Mouse (Mus musculus): ENCODE measurements around the gene Agrp. TPM values are rescaled to one million over a fixed set of nuclear protein-coding genes. Genes with fewer than 3 reads are reported as not detected.
"Not testable (repeated sequence)": the region's sequence is repeated elsewhere in the genome, so short reads cannot be mapped to it uniquely, and the experiment has no call there.

The Agrp gene
- total RNA-seq, 2 experiments from 2014 or later, result not detected

- intact Hi-C loops (cut with DNase I), result loop anchor here (1.0 to 2.0 kb wide), 2 partner anchors 30 to 40 kb away; partner anchors contain the start of genes Atp6v0d1 and Ctcf
- peak; percentile 82 to 86 for DNase-seq (ENCODE audit: low spot score in 2 of 2)
These were observed 30.8 kb downstream of the Agrp start for GRCm38 (mm10) chr8:105606189-105607023.

- DNase-seq (ENCODE audit: low spot score in 2 of 2), result peak in 1 of 2 experiments; percentile 64
- intact Hi-C loops (cut with DNase I), result loop anchor here (1.0 to 2.0 kb wide), 2 partner anchors 31 to 39 kb away; partner anchors contain the start of genes Atp6v0d1 and Ctcf
These were observed 31.6 kb downstream of the Agrp start for GRCm38 (mm10) chr8:105605491-105606188.

- intact Hi-C loops (cut with DNase I), result no loop called here
- peak; percentile 79 to 84 for DNase-seq (ENCODE audit: low spot score in 2 of 2)
These were observed 32.3 kb downstream of the Agrp start, which contains the start of gene Ripor1 for GRCm38 (mm10) chr8:105604804-105605381. Ripor1 (plus strand) TSS chr8:105605255.

DNA sequence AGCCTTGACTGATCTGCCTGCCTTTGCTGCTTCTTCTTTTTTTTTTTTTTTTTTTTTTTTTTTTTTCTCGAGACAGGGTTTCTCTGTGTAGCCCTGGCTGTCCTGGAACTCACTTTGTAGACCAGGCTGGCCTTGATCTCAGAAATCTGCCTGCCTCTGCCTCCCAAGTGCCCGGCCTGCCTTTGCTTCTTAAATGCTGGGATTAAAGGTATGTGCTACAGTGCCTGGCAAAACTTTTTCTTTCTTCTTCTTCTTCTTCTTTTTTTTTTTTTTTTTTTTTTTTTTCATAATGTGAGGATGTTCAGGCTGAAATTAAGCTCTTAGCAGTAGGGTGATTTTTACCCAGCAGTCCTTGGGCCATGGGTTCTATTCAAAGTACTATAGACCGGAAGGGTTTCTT, 34.7 kb downstream of the Agrp start:
- DNase-seq (ENCODE audit: low spot score in 2 of 2); intact Hi-C loops (cut with DNase I): not testable (repeated sequence)

GRCm38 (mm10) chr8:105601301-105601700, 35.9 kb downstream of the Agrp start:
- no peak for DNase-seq (ENCODE audit: low spot score in 2 of 2)
- intact Hi-C loops (cut with DNase I), result no loop called here

GRCm38 (mm10) chr8:105598777-105599176, 38.4 kb downstream of the Agrp start:
- intact Hi-C loops (cut with DNase I), result no loop called here
- DNase-seq (ENCODE audit: low spot score in 2 of 2), result no peak

GRCm38 (mm10) chr8:105596362-105597034, 40.7 kb downstream of the Agrp start:
- intact Hi-C loops (cut with DNase I), result no loop called here
- peak in 1 of 2 experiments; percentile 29 for DNase-seq (ENCODE audit: low spot score in 2 of 2)

DNA sequence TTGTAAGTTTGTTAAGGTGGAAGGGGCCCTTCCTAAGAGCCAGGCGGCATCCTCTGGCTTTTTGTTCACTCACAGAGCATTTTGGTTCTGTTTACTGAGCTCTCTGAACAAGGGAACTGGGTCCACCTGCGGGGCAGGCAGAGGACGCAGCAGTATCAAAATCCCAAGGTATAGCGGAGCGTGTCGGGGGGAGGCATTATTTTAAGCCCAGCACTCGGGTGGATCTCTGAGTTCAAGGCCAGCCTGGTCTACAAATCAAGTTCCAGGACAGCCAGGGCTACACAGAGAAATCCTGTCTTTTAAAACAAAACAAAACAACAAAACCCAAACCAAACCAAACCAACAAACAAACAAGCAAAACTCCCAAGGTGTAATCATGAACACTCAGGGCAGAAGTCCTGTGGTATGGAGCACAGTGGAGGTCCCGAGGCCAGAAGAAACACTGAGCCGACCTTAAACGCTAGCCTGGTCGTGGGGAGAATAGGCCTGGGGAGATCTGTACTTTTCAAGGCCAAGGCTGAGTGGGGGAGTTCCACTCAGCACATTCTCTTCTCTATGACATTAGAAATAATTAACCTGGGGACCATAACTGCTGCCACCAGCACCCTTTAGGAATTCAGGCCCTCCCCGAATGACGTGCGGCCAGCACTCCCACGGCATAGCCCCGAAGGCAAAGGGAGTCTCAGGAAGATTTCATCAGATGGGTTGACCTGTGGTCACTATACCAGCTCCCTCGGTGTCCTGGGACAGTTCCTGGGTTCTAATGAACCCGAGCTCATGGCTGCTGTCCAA, 42.5 kb downstream of the Agrp start:
- DNase-seq (ENCODE audit: low spot score in 2 of 2), result no peak
- intact Hi-C loops (cut with DNase I), result no loop called here

DNA sequence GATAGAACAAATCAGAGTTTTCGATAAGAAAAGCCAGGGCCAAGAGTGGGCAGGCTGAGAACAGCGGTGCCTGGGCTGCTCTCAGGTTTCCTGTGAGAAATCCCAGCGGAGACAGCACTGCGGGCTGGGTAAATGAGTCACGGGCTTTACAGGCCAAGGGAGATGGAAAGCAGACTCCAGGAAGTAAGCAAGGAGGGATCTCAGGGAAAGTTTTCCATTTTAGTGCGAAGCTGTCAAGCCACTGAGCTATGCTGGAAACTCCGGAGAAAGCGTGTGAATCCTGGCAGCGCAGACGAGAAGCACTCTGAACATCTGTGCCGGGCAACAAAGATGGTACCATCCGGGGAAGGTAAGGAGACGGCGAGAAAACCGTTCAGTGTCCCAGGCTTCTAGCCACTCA, 43.3 kb downstream of the Agrp start:
- intact Hi-C loops (cut with DNase I), result no loop called here

DNA sequence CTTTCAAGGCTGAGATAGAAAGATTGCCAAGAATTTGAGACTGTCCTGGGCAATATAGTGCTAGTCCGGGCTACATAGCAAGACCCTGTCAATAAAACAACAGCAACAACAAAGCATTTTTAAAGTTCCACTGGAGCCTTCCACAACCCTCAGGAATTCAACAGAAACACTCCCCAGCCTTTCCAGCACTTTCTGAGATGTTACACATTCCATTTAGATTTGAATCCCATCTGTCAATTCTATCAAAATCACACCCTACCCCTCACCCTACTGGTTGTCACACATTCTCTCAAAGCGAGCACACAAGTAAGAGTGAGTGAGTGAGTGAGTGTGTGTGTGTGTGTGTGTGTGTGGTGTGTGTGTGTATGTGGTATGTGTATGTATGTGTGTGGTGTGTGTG, 44.8 kb downstream of the Agrp start:
- intact Hi-C loops (cut with DNase I), result no loop called here
- DNase-seq (ENCODE audit: low spot score in 2 of 2), result no peak

More for the DNA sequence above, 43.3 kb downstream of the Agrp start:
- DNase-seq (ENCODE audit: low spot score in 2 of 2), result peak in 1 of 2 experiments; percentile 42

GRCm38 (mm10) chr8:105579719-105580118, 57.5 kb downstream of the Agrp start:
- DNase-seq (ENCODE audit: low spot score in 2 of 2), result no peak
- intact Hi-C loops (cut with DNase I), result no loop called here

GRCm38 (mm10) chr8:105575538-105575937, 61.7 kb downstream of the Agrp start:
- no peak for DNase-seq (ENCODE audit: low spot score in 2 of 2)
- intact Hi-C loops (cut with DNase I), result no loop called here

DNA sequence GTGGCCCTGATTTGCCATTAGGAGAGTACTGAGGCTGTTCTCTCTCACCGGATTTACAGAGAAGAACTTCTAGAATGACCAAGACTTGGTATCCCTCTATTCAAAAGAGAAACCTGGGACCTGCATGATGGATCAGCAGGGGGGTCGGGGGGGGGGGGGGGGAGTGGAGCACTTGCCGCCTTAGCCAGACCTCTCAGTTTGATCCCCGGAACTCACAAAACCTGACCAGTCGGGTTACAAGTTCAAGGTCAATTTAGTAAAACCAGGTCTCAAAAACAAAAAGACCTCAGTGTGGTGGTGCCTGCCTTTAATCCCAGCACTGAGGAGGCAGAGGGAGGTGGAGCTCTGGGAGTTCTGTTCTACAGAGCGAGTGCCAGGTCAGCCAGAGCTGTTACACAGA, 62.5 kb downstream of the Agrp start:
- no peak for DNase-seq (ENCODE audit: low spot score in 2 of 2)
- intact Hi-C loops (cut with DNase I), result no loop called here

DNA sequence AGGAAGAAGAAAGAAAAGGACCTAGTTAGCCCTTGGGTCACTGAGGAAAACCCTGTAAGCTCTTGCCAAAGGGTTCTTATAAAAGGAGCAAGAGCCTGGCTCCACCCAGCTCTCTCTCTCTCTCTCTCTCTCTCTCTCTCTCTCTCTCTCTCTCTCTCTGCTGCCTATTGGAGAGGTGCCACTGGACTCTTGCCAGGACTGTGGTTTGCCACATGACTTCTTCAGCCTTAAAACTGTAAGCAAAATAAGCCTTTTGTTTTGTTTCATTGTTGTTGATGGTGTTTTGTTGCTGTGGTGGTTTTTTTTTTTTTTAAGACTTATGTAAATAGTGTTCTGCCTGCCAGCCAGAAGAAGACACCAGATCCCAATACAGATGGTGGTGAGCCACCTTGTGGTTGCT, 63.8 kb downstream of the Agrp start:
- intact Hi-C loops (cut with DNase I), result no loop called here
- no peak for DNase-seq (ENCODE audit: low spot score in 2 of 2)

DNA sequence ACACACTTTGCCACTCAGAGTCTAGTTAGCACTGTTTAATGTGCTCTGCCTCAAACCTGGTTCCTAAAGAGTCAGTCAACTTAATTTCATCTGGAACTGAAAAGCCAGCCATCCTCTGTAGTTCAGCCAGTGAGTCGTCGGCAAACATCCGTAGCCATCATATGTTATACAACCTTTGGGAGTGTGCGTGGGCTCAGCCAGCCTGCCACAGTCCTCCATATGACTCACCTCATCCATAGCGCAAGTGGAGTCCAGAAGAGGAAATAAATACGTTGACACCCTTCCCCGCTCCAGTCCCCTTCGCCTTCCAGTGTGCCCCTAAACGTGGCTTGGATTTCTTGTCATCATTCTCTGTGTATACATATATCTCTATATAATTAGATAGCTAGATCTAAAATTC, 65.4 kb downstream of the Agrp start:
- peak; percentile 39 to 40 for DNase-seq (ENCODE audit: low spot score in 2 of 2)
- intact Hi-C loops (cut with DNase I), result no loop called here

DNA sequence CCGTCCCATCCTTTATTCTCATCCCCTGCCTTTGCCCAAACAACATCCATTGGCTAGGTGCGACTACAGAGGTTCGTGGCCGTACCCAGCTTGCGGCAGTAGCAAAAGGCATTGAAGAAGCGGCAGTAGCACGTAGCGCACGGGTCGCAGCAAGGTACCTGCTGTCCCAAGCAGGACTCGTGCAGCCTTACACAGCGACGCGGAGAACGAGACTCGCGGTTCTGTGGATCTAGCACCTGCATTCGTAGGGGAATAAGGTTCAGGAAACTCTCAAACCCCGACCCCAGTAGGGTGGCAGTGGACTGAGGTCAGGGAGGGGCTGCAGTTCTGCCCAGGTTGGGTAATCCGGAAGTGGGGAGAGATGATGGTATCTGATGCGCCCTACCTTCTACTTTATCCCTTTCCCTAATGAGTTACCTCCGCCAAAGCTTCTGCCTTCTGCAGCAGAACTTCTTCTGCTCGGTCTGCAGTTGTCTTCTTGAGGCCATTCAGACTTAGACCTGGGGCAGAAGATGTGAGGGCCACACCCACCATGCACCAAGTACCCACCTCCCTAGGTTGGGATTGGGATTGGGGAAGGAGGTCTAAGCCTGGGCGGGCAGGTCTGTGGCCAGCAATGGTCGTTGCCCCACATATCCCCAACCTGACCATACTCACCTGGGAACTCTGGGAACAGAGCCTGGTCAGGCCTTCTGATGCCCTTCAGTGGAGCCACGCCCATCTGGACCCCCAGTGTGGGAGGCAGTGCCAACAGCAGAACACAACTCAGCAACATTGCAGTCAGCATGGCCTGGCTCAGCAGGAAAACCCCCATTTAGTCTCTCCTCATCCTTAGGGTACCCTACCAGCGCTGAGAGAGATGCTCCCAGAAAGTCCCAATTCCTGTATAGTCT, 70.2 kb downstream of the Agrp start:
- DNase-seq (ENCODE audit: low spot score in 2 of 2), result peak in 1 of 2 experiments; percentile 14
- intact Hi-C loops (cut with DNase I), result loop anchor here (1.0 to 2.0 kb wide), 2 partner anchors 40 to 69 kb away; partner anchors contain the start of gene Ctcf

GRCm38 (mm10) chr8:105565952-105566702, 71.1 kb downstream of the Agrp start, which contains the start of gene Atp6v0d1:
Atp6v0d1 (minus strand) TSS chr8:105566047.
- peak; percentile 99 to 100 for DNase-seq (ENCODE audit: low spot score in 2 of 2)
- intact Hi-C loops (cut with DNase I), result loop anchor here (1.0 to 2.0 kb wide), 2 partner anchors 41 to 70 kb away; partner anchors contain the start of gene Ctcf

Data from left cerebral cortex, postnatal 36 days (tissue).